Mouse (Mus musculus) midbrain, embryonic 16.5 days (tissue): ENCODE data around the gene Arsb. TPM values are rescaled to one million over a fixed set of nuclear protein-coding genes. Genes with fewer than 3 reads are reported as not detected.

Source experiments
- ATAC-seq: fragments of 200-750 bp; cut with Nextera tagmentation; 2 replicates; pipeline ENCODE4 v1.8.0; 2017; ENCODE audit warnings: moderate TSS enrichment
- H3K27ac ChIP-seq: fragments of 300-500 bp; sonication (generic); 2 replicates; pipeline ENCODE4 v1.5.1; 2014; ENCODE audit warnings: mild to moderate bottlenecking, low read length, mixed read lengths
- H3K27me3 ChIP-seq: fragments of 300-500 bp; sonication (generic); 2 replicates; pipeline ENCODE4 v1.6.1; 2014; ENCODE audit warnings: low read depth, low read length, mixed read lengths; ENCODE audit not compliant: control insufficient read depth, insufficient read depth
- H3K36me3 ChIP-seq: fragments of 300-500 bp; sonication (generic); 2 replicates; pipeline ENCODE4 v1.6.1; 2014; ENCODE audit warnings: mild to moderate bottlenecking, low read length, moderate library complexity, mixed read lengths; ENCODE audit not compliant: control insufficient read depth, insufficient read depth
- H3K4me1 ChIP-seq: fragments of 300-500 bp; sonication (generic); 2 replicates; pipeline ENCODE4 v1.6.1; 2014; ENCODE audit warnings: mild to moderate bottlenecking, low read length, mixed read lengths; ENCODE audit not compliant: control insufficient read depth, insufficient read depth
- H3K4me2 ChIP-seq: fragments of 300-500 bp; sonication (generic); 2 replicates; pipeline ENCODE4 v1.6.1; 2014; ENCODE audit warnings: mild to moderate bottlenecking, low read length, mixed read lengths
- H3K4me3 ChIP-seq: fragments of 300-500 bp; sonication (generic); 2 replicates; pipeline ENCODE4 v1.5.1; 2014; ENCODE audit warnings: low read depth, mild to moderate bottlenecking, low read length, moderate library complexity, mixed read lengths
- H3K9ac ChIP-seq: fragments of 300-500 bp; sonication (generic); 2 replicates; pipeline ENCODE4 v1.6.1; 2014; ENCODE audit warnings: low read depth, low read length, mixed read lengths
- H3K9me3 ChIP-seq: fragments of 300-500 bp; sonication (generic); replicated peaks from 2 replicates; pipeline ENCODE4 v1.6.1; 2014; ENCODE audit warnings: mild to moderate bottlenecking, low read length, mixed read lengths; ENCODE audit not compliant: control insufficient read depth, poor library complexity, severe bottlenecking
- WGBS: fragments of 180-500 bp; shearing (Covaris S2); extraction: QIAGEN DNeasy Blood & Tissue Kit; methylation state at CpG from one replicate; pipeline ENCODE4 v1.1.7; 2014; 5-methylcytosine and 5-hydroxymethylcytosine counted together
- polyA plus RNA-seq: library from polyadenylated mRNA; unstranded; fragments of >200 nt; fragmentation: Nextera tagmentation; extraction: Ambion mirVana; gene quantifications from 2 replicates; pipeline ENCODE4 v1.2.1, GENCODE M21; 2015

Arsb gene
- polyA plus RNA-seq, 1 experiment from 2014 or later: 11.8 TPM

DNA sequence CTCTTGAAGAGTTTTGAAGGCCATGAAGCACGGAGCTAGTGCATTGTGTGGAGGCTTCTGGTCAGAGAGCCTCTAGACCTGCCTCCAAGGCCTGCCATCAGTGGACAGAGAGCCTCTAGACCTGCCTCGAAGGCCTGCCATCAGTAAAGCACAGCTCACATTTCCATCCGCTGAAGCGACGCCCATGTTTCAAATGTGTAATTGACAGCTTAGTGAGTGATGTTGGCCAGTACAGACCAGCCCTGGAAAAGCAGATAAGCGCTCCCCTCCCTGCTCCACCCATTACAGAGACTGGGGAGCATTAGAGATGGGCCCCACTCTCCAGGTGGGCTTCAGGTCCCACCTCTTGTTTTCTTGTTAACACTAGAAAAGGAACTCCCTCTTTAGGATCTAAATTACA is 13.9 kb upstream of the Arsb start:
- Histone ChIP-seq H3K36me3 (no peaks in the 10 kb centered on the region), H3K4me3 (no peak overlapping the region), H3K27ac (no peak overlapping the region), H3K9me3 (no peaks in the 10 kb centered on the region), H3K27me3 (no peaks in the 10 kb centered on the region), H3K4me1 (peaks cover 14% of the 10 kb centered on the region), H3K4me2 (no peak overlapping the region), H3K9ac (no peak overlapping the region)
- WGBS: 91% methylated on average over 6 of the region's 6 CpGs
- ATAC-seq: no peak

GRCm38 (mm10) chr13:93758149-93758898 is 13.1 kb upstream of the Arsb start:
- no peaks in the 10 kb centered on the region for H3K36me3 ChIP-seq
- H3K9ac ChIP-seq: no peak overlapping the region
- H3K27ac ChIP-seq: no peak overlapping the region
- no peaks in the 10 kb centered on the region for H3K27me3 ChIP-seq
- no peaks in the 10 kb centered on the region for H3K9me3 ChIP-seq
- 26% methylated on average over 14 of the region's 14 CpGs for WGBS
- H3K4me2 ChIP-seq: no peak overlapping the region
- peaks cover 10% of the 10 kb centered on the region for H3K4me1 ChIP-seq
- H3K4me3 ChIP-seq: no peak overlapping the region
- no peak for ATAC-seq

DNA sequence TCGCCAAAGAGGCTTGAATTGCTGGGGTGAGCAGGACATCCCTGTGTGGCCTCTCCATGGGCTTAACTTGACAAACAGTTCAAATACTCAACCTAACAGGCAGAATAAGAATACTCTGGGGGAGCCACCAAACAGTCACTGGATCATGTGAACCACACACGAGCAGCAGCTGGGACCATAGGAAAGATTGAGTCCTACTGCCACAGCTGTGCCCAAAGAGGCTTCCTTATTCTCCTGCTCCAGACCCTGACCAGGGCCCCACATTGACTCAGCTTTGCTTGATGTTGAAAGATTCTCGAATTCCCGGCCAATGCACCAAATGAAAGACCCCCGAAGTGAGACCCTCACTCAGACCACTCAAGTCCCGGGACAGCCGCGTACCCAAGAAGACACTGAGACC is 9.6 kb upstream of the Arsb start:
- no peak overlapping the region for H3K4me2 ChIP-seq
- H3K27me3 ChIP-seq: no peaks in the 10 kb centered on the region
- H3K9ac ChIP-seq: no peak overlapping the region
- 96% methylated on average over 8 of the region's 8 CpGs for whole genome bisulfite sequencing
- no peak overlapping the region for H3K27ac ChIP-seq
- no peak overlapping the region for H3K4me3 ChIP-seq
- H3K36me3 ChIP-seq: no peaks in the 10 kb centered on the region
- peaks cover 6% of the 10 kb centered on the region; the same call in 1 of the 2 replicates for H3K4me1 ChIP-seq
- no peaks in the 10 kb centered on the region for H3K9me3 ChIP-seq
- no peak for ATAC-seq

DNA sequence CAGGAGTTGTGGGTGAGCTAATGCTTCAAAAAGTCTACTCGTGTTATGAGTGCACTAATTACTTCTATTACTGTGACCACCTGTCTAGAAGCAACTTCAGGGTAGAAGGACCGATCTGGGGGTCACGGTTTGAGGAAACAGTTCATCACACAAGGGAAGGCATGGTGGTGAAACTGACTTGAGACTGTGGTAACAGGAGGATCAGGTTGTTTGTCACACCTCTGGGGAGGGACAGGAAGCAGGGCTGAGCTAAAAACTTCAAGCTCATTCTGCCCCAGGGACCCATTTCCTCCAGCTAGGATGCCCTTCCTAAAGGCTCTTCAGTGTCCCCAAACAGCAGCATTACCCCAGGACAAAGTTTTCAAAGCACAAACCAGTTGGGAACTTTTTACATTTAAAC is 8.6 kb upstream of the Arsb start:
- Histone ChIP-seq H3K27me3 (no peaks in the 10 kb centered on the region), H3K4me2 (no peak overlapping the region), H3K9me3 (no peaks in the 10 kb centered on the region), H3K9ac (no peak overlapping the region), H3K27ac (no peak overlapping the region), H3K36me3 (no peaks in the 10 kb centered on the region), H3K4me1 (peaks cover 6% of the 10 kb centered on the region; the same call in 1 of the 2 replicates), H3K4me3 (no peak overlapping the region)
- ATAC-seq: no peak
- WGBS: 89% methylated on average over 3 of the region's 3 CpGs

GRCm38 (mm10) chr13:93764321-93764973 is 7.0 kb upstream of the Arsb start:
- WGBS: 94% methylated on average over 13 of the region's 13 CpGs
- H3K9ac ChIP-seq: no peak overlapping the region
- ATAC-seq: no peak
- no peaks in the 10 kb centered on the region for H3K9me3 ChIP-seq
- no peaks in the 10 kb centered on the region for H3K36me3 ChIP-seq
- H3K4me1 ChIP-seq: no peaks in the 10 kb centered on the region
- H3K27ac ChIP-seq: no peak overlapping the region
- H3K27me3 ChIP-seq: no peaks in the 10 kb centered on the region
- H3K4me3 ChIP-seq: no peak overlapping the region
- no peak overlapping the region for H3K4me2 ChIP-seq

DNA sequence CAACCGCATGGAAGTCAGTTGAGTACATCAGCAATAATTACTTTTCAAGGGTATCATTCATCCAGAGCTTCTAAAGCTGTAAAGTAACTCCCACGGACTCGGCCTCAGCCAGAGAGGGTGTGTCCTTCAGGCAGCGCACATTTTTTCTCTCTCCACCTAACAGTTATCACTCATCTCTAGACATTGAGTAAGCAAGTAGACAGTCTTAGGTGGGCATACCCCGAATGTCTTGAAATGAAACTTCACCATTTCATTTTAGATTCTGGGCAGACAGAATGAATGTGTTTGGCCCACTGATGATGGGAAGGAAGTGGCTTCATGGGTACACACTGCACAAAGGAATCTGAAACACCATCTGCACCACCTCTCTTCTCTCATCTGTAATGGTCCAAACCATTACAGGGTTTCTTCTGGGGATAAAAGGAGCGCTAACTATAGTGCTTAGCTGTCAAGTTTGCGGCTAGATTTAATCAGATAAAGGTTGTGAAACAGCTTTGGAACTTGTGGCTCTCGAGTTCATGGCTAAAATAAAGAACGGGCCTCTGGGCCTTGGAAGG is 321 bp upstream of the Arsb start:
- WGBS: 32% methylated on average over 9 of the region's 9 CpGs
- H3K4me1 ChIP-seq: peaks cover 10% of the 10 kb centered on the region
- H3K4me2 ChIP-seq: peak overlapping the region; percentile 87
- no peaks in the 10 kb centered on the region for H3K27me3 ChIP-seq
- H3K4me3 ChIP-seq: peak overlapping the region; percentile 70
- ATAC-seq: peak; percentile 65
- H3K36me3 ChIP-seq: no peaks in the 10 kb centered on the region
- peak overlapping the region; percentile 93 for H3K9ac ChIP-seq
- peak overlapping the region; percentile 94 for H3K27ac ChIP-seq
- no peaks in the 10 kb centered on the region for H3K9me3 ChIP-seq

DNA sequence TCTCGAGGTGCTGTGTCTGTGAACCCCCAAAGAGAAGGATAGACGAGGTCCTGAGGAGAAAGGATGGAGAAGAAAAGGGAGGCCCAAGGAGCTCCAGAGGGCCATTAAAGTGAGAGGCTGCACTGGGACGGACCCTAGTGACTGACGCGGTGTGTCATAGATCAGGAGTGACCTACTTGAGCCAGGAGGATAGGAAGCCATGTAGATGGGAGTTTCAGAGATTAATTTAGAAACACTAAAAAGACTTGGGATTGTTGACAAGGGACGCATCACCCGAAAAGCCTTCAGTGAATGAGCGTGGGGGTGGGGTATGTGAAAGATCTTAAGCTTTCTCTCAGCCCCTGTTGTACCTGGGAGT is 828 bp downstream of the Arsb start:
- Histone ChIP-seq H3K9me3 (no peaks in the 10 kb centered on the region), H3K4me3 (peak overlapping the region; percentile 70), H3K4me2 (peak overlapping the region; percentile 87), H3K27ac (peak overlapping the region; percentile 94), H3K4me1 (peaks cover 10% of the 10 kb centered on the region), H3K27me3 (no peaks in the 10 kb centered on the region), H3K9ac (peak overlapping the region; percentile 93), H3K36me3 (no peaks in the 10 kb centered on the region)
- WGBS: 29% methylated on average over 8 of the region's 8 CpGs
- peak; percentile 67 for ATAC-seq

- 73% methylated on average over 7 of the region's 7 CpGs for WGBS
These were observed 1.4 kb downstream of the Arsb start for GRCm38 (mm10) chr13:93772861-93773260.

DNA sequence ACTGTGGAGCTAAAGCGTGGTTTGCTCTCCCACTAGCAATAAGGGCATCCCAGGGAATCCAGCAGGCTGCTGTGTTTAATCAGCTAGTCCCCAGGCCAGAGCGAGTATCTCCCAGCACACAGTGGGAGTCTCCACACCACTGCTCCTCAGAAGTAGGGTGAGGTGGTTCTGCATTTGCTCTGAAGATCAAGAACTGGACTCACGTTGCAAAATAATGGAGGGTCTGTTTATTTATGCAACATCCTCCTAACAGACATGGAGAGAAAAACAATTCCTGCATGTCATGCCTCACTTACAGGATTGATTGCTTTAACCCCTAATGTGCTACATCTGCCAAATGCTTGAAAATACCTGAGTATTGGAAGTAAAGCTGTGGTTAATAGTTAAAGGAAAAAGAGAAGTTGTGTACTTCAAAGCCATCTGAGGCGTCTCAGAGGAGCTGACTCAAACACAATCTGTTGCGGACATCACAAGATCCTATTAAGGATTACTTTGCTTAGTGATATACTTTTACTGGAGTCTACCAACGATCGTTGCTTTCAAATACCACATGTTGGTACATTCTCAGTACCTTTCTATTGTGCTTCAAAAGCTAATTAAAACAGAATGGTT is 2.4 kb downstream of the Arsb start:
- Histone ChIP-seq H3K4me3 (no peak overlapping the region), H3K27ac (no peak overlapping the region), H3K4me1 (peaks cover 10% of the 10 kb centered on the region), H3K9me3 (no peaks in the 10 kb centered on the region), H3K4me2 (no peak overlapping the region), H3K27me3 (no peaks in the 10 kb centered on the region), H3K9ac (no peak overlapping the region), H3K36me3 (no peaks in the 10 kb centered on the region)
- ATAC-seq: no peak
- 65% methylated on average over 7 of the region's 7 CpGs for WGBS

More at GRCm38 (mm10) chr13:93772861-93773260, 1.4 kb downstream of the Arsb start:
- Histone ChIP-seq H3K4me2 (peak overlapping the region; percentile 87), H3K27ac (no peak overlapping the region), H3K4me1 (peaks cover 10% of the 10 kb centered on the region), H3K36me3 (no peaks in the 10 kb centered on the region), H3K27me3 (no peaks in the 10 kb centered on the region), H3K9me3 (no peaks in the 10 kb centered on the region), H3K9ac (no peak overlapping the region; the same call in 1 of the 2 replicates), H3K4me3 (peak overlapping the region; percentile 70; the same call in 1 of the 2 replicates)
- ATAC-seq: no peak
